Mouse (Mus musculus): Measurements from ENCODE around the gene Zfp423. TPM values are rescaled to one million over a fixed set of nuclear protein-coding genes. Genes with fewer than 3 reads are reported as not detected.

The Zfp423 gene
- total RNA-seq, 2 experiments from 2014 or later, result 3.8 to 5.1 TPM

- no peak for DNase-seq
- intact Hi-C loops (cut with DNase I), result no loop called here
These were observed 140.9 kb downstream of the Zfp423 start for GRCm38 (mm10) chr8:87818506-87818905.

DNA sequence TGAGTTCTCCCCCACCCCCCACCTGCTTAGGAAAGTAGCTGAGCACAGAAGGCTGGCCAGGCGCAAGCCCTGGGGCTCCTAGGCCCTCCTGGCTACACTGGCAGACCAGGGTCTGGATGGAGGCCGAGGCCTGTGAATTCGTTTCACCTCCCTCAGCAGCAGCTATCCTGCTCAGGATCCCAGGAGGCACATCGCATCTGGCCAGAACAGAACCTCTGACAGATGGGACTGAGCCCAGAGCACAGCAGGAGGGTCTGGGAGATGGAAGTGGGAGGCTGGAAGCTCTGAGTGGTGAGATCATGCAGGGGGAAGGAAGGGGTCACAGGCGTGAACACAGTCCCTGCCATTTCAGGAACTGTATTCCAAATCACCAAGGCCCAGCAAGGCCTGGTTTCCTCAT is 143.3 kb downstream of the Zfp423 start:
- intact Hi-C loops (cut with DNase I), result no loop called here
- no peak for DNase-seq

GRCm38 (mm10) chr8:87812661-87813060 is 146.7 kb downstream of the Zfp423 start:
- intact Hi-C loops (cut with DNase I), result no loop called here
- DNase-seq, result no peak

GRCm38 (mm10) chr8:87812069-87812449 is 147.3 kb downstream of the Zfp423 start:
- intact Hi-C loops (cut with DNase I), result no loop called here
- DNase-seq, result no peak

DNA sequence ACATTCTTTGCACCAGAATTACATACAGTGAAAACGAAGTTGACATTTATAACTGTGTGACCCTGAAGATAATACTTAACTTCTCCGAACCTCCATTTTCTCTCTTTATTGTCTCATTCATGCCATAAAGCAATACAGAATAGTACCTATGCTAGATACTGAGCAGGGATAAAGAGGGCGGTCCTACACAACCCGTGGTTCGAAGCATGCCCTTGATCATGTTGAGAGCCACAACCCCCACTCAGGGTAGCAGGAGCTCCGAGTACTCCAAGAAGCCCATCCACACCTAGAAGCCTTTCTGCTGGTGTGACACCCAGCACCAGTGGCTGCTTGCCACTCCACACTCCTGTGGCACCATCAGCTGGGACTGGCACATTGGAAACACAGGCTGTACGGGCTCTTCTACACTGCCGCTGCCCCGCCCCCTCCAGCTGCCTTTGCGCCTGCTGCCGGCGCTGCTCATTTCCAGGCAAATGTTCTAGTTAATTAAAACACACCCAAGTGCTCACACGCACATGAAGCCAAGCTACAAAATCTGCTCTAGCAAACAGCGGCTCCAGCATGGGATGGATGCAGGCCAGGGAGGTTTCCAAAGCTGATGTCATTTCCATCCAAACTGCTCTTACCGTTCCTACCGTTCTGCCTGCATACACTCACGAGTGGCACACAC is 147.9 kb downstream of the Zfp423 start:
- intact Hi-C loops (cut with DNase I), result no loop called here
- DNase-seq, result peak; percentile 42 to 55

DNA sequence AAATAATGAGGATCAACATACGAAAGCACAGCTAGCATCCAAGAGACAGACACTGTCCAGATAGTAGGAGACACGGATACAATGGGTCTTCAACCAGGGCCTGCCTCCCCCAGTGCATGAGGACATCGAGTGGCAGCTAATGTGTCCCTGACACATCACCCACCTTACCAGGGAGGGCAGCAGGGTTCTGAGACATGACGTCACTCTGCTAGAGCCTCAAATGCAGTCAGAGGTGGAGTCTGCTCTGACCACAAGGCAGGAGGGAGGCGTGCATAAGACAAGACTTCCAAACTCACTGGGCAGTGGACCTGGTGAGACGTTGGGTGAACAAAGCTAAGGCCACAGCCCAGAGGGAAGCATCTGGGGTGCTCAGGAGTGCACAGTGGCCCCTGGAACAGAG is 148.6 kb downstream of the Zfp423 start:
- DNase-seq, result no peak
- intact Hi-C loops (cut with DNase I), result no loop called here

- peak; percentile 64 to 76 for DNase-seq
- intact Hi-C loops (cut with DNase I), result loop anchor here (5.0 kb wide), 1 partner anchor 153 kb away; the partner anchor contains the start of gene Zfp423
These were observed 155.0 kb downstream of the Zfp423 start for GRCm38 (mm10) chr8:87804327-87804900.

DNA sequence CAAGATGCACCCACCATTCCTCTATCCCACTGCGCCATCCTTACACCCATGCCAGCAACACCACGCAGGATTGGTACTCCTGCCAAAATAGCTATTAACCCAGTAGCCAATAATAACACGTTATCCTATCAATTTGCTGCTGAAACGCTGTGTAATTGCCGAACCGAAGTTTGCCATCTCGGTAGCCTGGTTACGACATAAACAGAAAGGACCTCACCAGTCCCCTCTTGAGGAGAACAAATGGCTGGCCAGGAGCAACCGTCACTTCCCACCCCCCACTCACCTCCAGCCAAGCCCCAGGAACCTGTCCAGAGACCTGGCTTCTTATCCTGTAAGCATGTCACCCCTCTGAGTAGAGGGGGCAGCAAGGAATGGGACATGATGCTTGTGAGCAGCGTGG is 156.0 kb downstream of the Zfp423 start:
- DNase-seq, result peak in 1 of 2 experiments; percentile 39
- intact Hi-C loops (cut with DNase I), result loop anchor here (5.0 kb wide), 1 partner anchor 154 kb away; the partner anchor contains the start of gene Zfp423

DNA sequence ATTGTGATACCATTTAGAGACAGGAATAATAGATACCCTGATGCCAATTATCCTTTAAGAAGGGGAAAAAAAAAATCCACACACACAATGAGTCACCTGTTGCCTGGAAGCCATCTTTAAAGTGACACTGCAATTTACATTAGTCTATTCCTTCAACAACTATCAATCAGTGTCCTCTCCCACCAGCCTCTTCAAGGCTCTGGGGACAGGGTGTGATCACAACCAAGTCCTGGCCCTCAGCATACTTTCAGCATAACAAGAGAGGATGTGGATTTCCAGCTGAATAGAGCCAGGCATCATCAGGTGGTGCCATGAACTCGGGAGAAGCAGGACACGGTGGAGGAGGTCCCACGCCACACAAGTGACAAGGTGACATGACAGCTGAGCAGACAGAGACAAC is 156.8 kb downstream of the Zfp423 start:
- intact Hi-C loops (cut with DNase I), result loop anchor here (5.0 kb wide), 1 partner anchor 155 kb away; the partner anchor contains the start of gene Zfp423
- DNase-seq, result no peak

- no peak for DNase-seq
- intact Hi-C loops (cut with DNase I), result loop anchor here (5.0 kb wide), 1 partner anchor 157 kb away; the partner anchor contains the start of gene Zfp423
These were observed 159.3 kb downstream of the Zfp423 start for GRCm38 (mm10) chr8:87800121-87800520.

GRCm38 (mm10) chr8:87796234-87796633 is 163.2 kb downstream of the Zfp423 start:
- intact Hi-C loops (cut with DNase I), result no loop called here
- DNase-seq, result no peak

DNA sequence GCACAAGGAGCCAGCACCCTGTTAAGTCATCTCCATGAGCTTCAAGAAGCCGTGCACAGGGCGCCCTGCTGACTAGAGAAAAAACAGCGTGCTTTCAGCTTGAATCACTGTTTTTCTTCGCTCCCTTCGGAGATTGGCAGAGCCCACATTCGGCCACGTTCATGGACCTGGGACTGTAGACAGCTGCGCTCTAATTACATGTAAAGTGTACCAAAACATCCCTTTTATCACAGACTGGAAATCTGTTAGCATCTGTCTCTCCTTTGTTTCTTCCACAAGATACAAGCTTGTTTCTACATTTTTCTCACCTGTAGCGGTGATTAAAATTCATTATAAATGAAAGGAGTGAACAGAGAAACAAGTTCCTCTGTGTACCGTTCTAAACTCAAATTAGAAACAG is 164.8 kb downstream of the Zfp423 start:
- intact Hi-C loops (cut with DNase I), result loop anchor here (5.0 kb wide), 1 partner anchor 77 kb away; no protein-coding TSS in a partner anchor
- no peak for DNase-seq

DNA sequence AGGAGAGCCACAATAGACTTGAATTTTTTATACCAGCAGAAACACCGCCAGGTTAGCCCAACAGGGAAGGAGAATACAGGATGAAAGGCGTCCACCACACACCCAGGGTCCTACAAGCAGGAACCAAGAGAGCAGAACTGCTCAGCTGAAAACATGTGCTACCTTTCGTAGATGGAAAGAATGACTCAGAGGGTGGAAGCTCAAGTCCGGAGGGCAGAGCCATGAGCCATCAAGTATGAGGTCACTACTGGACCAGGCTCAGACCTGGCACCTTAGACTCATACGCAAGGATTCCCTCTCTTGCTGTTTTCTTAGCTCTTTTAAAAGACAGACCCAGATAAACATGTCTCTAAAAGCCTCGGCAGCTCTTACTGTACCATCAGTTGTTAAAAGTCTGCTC is 168.3 kb downstream of the Zfp423 start:
- intact Hi-C loops (cut with DNase I), result loop anchor here (5.0 kb wide), 1 partner anchor 74 kb away; no protein-coding TSS in a partner anchor
- DNase-seq, result peak; percentile 16 to 27

DNA sequence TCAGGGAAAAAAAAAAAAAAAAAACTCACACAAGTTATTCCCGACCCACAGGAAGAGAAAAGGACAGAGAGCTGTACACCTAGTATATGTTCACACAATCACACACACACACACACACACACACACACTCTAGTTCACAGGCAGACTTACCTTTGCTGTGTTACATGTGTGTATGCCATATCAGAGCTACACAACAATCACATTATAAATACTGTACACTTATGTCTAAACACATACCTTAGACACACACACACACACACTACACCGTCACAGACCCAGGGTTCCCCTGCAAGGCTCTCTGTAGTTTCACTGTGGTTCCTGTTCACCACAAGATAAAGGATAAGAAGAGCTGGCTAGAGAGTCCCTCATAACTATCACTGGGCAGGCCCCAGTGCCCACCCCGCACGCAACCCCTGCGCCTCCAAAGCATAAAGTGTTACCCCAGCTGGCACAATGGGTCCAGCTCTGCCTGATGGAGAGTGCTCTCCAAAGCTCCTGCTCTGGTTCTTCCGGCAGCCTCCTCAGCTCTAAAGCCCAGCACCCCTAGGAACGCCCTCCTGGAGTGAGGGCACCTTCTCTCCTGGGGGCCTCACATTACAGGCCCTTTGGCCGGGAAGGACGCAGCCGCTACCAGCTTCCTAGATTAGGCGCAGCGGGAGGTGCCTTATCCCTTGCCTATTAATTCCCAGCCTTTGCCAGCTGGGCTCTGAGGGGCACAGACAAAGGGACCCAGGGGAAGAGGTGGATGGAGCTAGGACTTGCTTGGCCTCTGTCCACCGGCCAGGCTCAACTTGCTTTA is 174.6 kb downstream of the Zfp423 start:
- DNase-seq, result no peak
- intact Hi-C loops (cut with DNase I), result no loop called here

- intact Hi-C loops (cut with DNase I), result no loop called here
- DNase-seq, result peak in 1 of 2 experiments; percentile 8
These were observed 175.2 kb downstream of the Zfp423 start for GRCm38 (mm10) chr8:87784227-87784626.

GRCm38 (mm10) chr8:87783198-87783597 is 176.2 kb downstream of the Zfp423 start:
- intact Hi-C loops (cut with DNase I), result no loop called here
- peak; percentile 28 to 43 for DNase-seq

DNA sequence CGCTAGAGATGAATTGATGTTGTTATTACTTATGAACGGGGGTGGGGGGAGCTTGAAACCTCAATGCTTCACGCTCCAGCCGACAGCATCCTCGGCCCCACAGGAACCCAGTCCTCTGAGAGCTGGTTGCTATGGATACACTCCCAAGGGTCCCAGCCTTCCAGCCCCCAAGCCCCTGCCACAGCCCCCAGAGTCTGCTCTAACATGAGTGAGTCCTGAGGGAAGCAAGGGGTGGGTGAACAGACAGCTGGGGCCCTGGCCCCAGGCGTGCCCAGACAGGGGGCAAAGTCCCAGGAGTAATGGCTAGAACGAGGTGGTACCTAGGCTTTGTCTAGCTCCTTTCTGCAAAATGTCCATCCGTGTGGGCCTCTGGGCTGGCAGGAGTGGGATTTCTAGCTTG is 181.8 kb downstream of the Zfp423 start:
- intact Hi-C loops (cut with DNase I), result no loop called here
- DNase-seq, result no peak

DNA sequence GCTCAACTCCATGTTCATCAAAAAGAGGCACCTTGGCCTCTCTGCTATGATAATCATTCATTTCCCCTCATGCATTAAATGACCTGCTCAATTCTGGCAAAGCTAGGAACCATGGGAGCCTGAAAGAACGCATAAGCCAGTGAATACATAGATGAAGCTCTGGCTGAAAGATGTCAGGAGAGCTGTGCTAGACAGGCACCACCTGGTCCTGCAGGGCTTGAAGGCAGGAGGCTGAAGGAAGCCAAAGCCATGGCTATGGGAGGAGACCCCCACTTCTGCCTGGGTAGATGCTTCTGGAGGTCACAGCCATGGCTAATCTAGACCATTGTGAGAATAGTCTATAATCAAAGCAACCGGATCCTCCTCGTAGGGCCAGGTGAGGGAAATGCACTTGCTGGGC is 183.5 kb downstream of the Zfp423 start:
- intact Hi-C loops (cut with DNase I), result no loop called here
- DNase-seq, result no peak

DNA sequence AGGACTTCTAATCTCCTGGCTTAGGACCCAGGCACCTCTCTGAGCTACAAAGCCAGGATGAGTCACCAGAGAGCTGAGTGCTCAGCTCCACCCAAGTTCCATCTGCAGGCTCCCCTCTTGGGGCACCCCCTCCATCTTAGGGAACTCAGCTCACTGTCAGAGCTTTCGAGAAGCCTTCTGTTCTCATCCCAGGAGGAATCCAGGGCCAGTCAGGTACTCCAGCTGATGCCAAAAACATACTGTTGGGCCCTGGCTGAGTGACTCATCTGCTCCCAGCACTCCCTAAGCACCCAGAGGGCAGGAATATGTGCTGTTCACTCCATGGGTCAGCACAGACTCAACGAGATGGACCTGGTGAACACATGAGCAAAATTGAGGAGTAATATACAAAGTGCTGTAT is 184.4 kb downstream of the Zfp423 start:
- no peak for DNase-seq
- intact Hi-C loops (cut with DNase I), result no loop called here

GRCm38 (mm10) chr8:87772894-87773502 is 186.4 kb downstream of the Zfp423 start:
- intact Hi-C loops (cut with DNase I), result no loop called here

GRCm38 (mm10) chr8:87767882-87768281 is 191.5 kb downstream of the Zfp423 start:
- intact Hi-C loops (cut with DNase I), result no loop called here
- no peak for DNase-seq

More at GRCm38 (mm10) chr8:87772894-87773502, 186.4 kb downstream of the Zfp423 start:
- DNase-seq, result no peak
